Mouse (Mus musculus): Measurements from ENCODE around the gene Snrpd2.
"Not testable (repeated sequence)": the region's sequence is repeated elsewhere in the genome, so short reads cannot be mapped to it uniquely, and the experiment has no call there.

The Snrpd2 gene

GRCm38 (mm10) chr7:19148875-19149541 lies 514 bp upstream of the Snrpd2 start, which contains the start of gene Qpctl:
Gene Qpctl, minus strand, starts transcription at chr7:19149291.
- in situ Hi-C loops (cut with MseI, MboI): no loop called here

GRCm38 (mm10) chr7:19151121-19151520 lies 1.6 kb downstream of the Snrpd2 start:
- in situ Hi-C loops (cut with MseI, MboI): not testable (repeated sequence)

GRCm38 (mm10) chr7:19154796-19155195 lies 5.3 kb downstream of the Snrpd2 start:
- in situ Hi-C loops (cut with MseI, MboI): no loop called here

GRCm38 (mm10) chr7:19155825-19156475 lies 6.4 kb downstream of the Snrpd2 start:
- in situ Hi-C loops (cut with MseI, MboI): no loop called here

GRCm38 (mm10) chr7:19157160-19157800 lies 7.8 kb downstream of the Snrpd2 start:
- in situ Hi-C loops (cut with MseI, MboI): no loop called here

GRCm38 (mm10) chr7:19158601-19159000 lies 9.1 kb downstream of the Snrpd2 start:
- in situ Hi-C loops (cut with MseI, MboI): no loop called here

- in situ Hi-C loops (cut with MseI, MboI): no loop called here
These were observed 9.9 kb downstream of the Snrpd2 start for GRCm38 (mm10) chr7:19159411-19159810.

- in situ Hi-C loops (cut with MseI, MboI): no loop called here
These were observed 10.6 kb downstream of the Snrpd2 start for GRCm38 (mm10) chr7:19160115-19160514.

- in situ Hi-C loops (cut with MseI, MboI): no loop called here
These were observed 13.4 kb downstream of the Snrpd2 start for GRCm38 (mm10) chr7:19162928-19163327.

GRCm38 (mm10) chr7:19163752-19164151 lies 14.2 kb downstream of the Snrpd2 start:
- in situ Hi-C loops (cut with MseI, MboI): no loop called here

- in situ Hi-C loops (cut with MseI, MboI): no loop called here
These were observed 14.7 kb downstream of the Snrpd2 start for GRCm38 (mm10) chr7:19164189-19164588.

- in situ Hi-C loops (cut with MseI, MboI): no loop called here
These were observed 15.5 kb downstream of the Snrpd2 start for GRCm38 (mm10) chr7:19164978-19165377.

- in situ Hi-C loops (cut with MseI, MboI): no loop called here
These were observed 16.3 kb downstream of the Snrpd2 start, which contains the start of gene Gipr for GRCm38 (mm10) chr7:19165656-19166423. Gene Gipr, minus strand, starts transcription at chr7:19166127.

GRCm38 (mm10) chr7:19166990-19167389 lies 17.5 kb downstream of the Snrpd2 start:
- in situ Hi-C loops (cut with MseI, MboI): no loop called here

GRCm38 (mm10) chr7:19169506-19169905 lies 20.0 kb downstream of the Snrpd2 start:
- in situ Hi-C loops (cut with MseI, MboI): no loop called here

GRCm38 (mm10) chr7:19170142-19170541 lies 20.6 kb downstream of the Snrpd2 start:
- in situ Hi-C loops (cut with MseI, MboI): no loop called here

- in situ Hi-C loops (cut with MseI, MboI): no loop called here
These were observed 22.3 kb downstream of the Snrpd2 start for GRCm38 (mm10) chr7:19171831-19172230.

GRCm38 (mm10) chr7:19172874-19173273 lies 23.4 kb downstream of the Snrpd2 start:
- in situ Hi-C loops (cut with MseI, MboI): no loop called here

GRCm38 (mm10) chr7:19175708-19176515 lies 26.4 kb downstream of the Snrpd2 start, which contains the start of gene Eml2:
Gene Eml2, plus strand, starts transcription at chr7:19176421.
- in situ Hi-C loops (cut with MseI, MboI): loop anchor here in 1 of 2 experiments (5.0 kb wide), 1 partner anchor 106 kb away; the partner anchor contains the start of genes Ppm1n and Rtn2

- in situ Hi-C loops (cut with MseI, MboI): loop anchor here in 1 of 2 experiments (5.0 kb wide), 1 partner anchor 106 kb away; the partner anchor contains the start of genes Ppm1n and Rtn2
These were observed 27.0 kb downstream of the Snrpd2 start for GRCm38 (mm10) chr7:19176516-19176947.

GRCm38 (mm10) chr7:19177216-19177615 lies 27.7 kb downstream of the Snrpd2 start:
- in situ Hi-C loops (cut with MseI, MboI): loop anchor here in 1 of 2 experiments (5.0 kb wide), 1 partner anchor 105 kb away; the partner anchor contains the start of genes Ppm1n and Rtn2

All from mouse trophoblast stem cell (cell line).